Mouse (Mus musculus) embryonic fibroblast, embryonic 13.5 days (primary cell): ENCODE data around the gene Hoxd8.

Experiments
- CTCF ChIP-seq: IDR thresholded peaks from 2 replicates; pipeline ENCODE4 v1.5.1; 2011; ENCODE audit warnings: mild to moderate bottlenecking, control low read depth, low read length, moderate library complexity, borderline replicate concordance; ENCODE audit not compliant: insufficient read depth
- POLR2A ChIP-seq: IDR thresholded peaks from 2 replicates; pipeline ENCODE4 v1.6.1; 2011; ENCODE audit warnings: low read depth, mild to moderate bottlenecking, control low read depth, low read length, moderate library complexity

GRCm38 (mm10) chr2:74690338-74690716 lies 14.1 kb upstream of the Hoxd8 start:
- TF ChIP-seq POLR2A (no peak), CTCF (no peak)
